In genomic region chr8:122431694-122432442, GRCm38 (mm10) we compare ENCODE assay signal across 8 mouse cellular contexts. TPM values are rescaled to one million over a fixed set of nuclear protein-coding genes. Genes with fewer than 3 reads are reported as not detected.
DNase-seq lines count a peak whose midpoint lies in the region; ATAC-seq and TF ChIP-seq lines count a peak whose summit lies in the region.

No protein-coding gene starts in this region.

- H3K4me2 ChIP-seq in hindbrain, embryonic 11.5 days (replicated peaks; ENCODE audit: low read depth, low read length), result peak overlapping the region; percentile 75
- peak overlapping the region; percentile 94 for H3K4me2 ChIP-seq in limb, embryonic 14.5 days (replicated peaks; ENCODE audit: low read depth, low read length, severe bottlenecking)

- peak overlapping the region; percentile 85 for H3K27ac ChIP-seq in gastrocnemius, adult 2 months
- H3K27ac ChIP-seq in bone marrow macrophage, adult 2 months (ENCODE audit: insufficient read depth, low read depth, low read length), result peak overlapping the region; percentile 97
- no peak overlapping the region for H3K27ac ChIP-seq in hindbrain, embryonic 11.5 days (ENCODE audit: low read depth, low read length)
- peak overlapping the region; percentile 38; the same call in 1 of the 2 replicates for H3K27ac ChIP-seq in limb, embryonic 14.5 days (replicated peaks; ENCODE audit: low read depth, low read length)
- H3K27ac ChIP-seq in small intestine, adult 2 months (ENCODE audit: insufficient read depth, low read depth, low read length), result peak overlapping the region; percentile 85

- no peak for TF ChIP-seq POLR2A in bone marrow macrophage, adult 2 months (IDR thresholded peaks at IDR 0.05; ENCODE audit: borderline replicate concordance, low read depth, low read length)
- TF ChIP-seq POLR2A in limb, embryonic 14.5 days (IDR thresholded peaks at IDR 0.05; ENCODE audit: borderline replicate concordance, extremely low read depth, insufficient read depth, insufficient read length), result no peak
- TF ChIP-seq POLR2A in small intestine, adult 2 months (IDR thresholded peaks at IDR 0.05; ENCODE audit: low read depth, low read length), result no peak

- 41% methylated on average over 18 of the region's 18 CpGs for WGBS in hindbrain, embryonic 11.5 days
- WGBS in limb, embryonic 14.5 days, result 36% methylated on average over 18 of the region's 18 CpGs
- 19% methylated on average over 18 of the region's 18 CpGs for WGBS in small intestine, adult 2 months

- ATAC-seq in hindbrain, embryonic 11.5 days (ENCODE audit: low FRiP score), result no peak
- ATAC-seq in limb, embryonic 14.5 days (ENCODE audit: low FRiP score, low read depth), result no peak
- no peak for ATAC-seq in inflammation-experienced regulatory T-cells, adult 6 months

- H3K36me3 ChIP-seq in hindbrain, embryonic 11.5 days (ENCODE audit: control insufficient read depth, insufficient read depth, low read length), result 0 out of 2 replicates have a peak, but pooled peaks cover 9% of the 10 kb centered on the region
- H3K36me3 ChIP-seq in limb, embryonic 14.5 days (ENCODE audit: control insufficient read depth, insufficient read depth, low read length), result peaks cover 19% of the 10 kb centered on the region
- H3K36me3 ChIP-seq in small intestine, adult 2 months (ENCODE audit: control insufficient read depth, insufficient read depth, low read length), result peaks cover 9% of the 10 kb centered on the region

- H3K4me1 ChIP-seq in bone marrow macrophage, adult 2 months (ENCODE audit: control insufficient read depth, insufficient read depth, low read length), result peaks cover 24% of the 10 kb centered on the region
- peaks cover 11% of the 10 kb centered on the region; the same call in 1 of the 2 replicates for H3K4me1 ChIP-seq in hindbrain, embryonic 11.5 days (replicated peaks; ENCODE audit: control insufficient read depth, insufficient read depth, low read length)
- H3K4me1 ChIP-seq in limb, embryonic 14.5 days (ENCODE audit: control insufficient read depth, insufficient read depth, low read length), result peaks cover 14% of the 10 kb centered on the region
- H3K4me1 ChIP-seq in small intestine, adult 2 months (ENCODE audit: control insufficient read depth, insufficient read depth, insufficient read length, low read length), result peaks cover 14% of the 10 kb centered on the region

- no peaks in the 10 kb centered on the region for H3K27me3 ChIP-seq in hindbrain, embryonic 11.5 days (ENCODE audit: control insufficient read depth, insufficient read depth, low read length)
- H3K27me3 ChIP-seq in limb, embryonic 14.5 days (ENCODE audit: control insufficient read depth, insufficient read depth, low read length), result no peaks in the 10 kb centered on the region
- no peaks in the 10 kb centered on the region for H3K27me3 ChIP-seq in small intestine, adult 2 months (ENCODE audit: control insufficient read depth, insufficient read depth, low read length)

- no peak for TF ChIP-seq CTCF in gastrocnemius, adult 2 months (IDR thresholded peaks at IDR 0.05)
- TF ChIP-seq CTCF in bone marrow macrophage, adult 2 months (IDR thresholded peaks at IDR 0.05; ENCODE audit: low read depth, low read length), result no peak
- no peak for TF ChIP-seq CTCF in small intestine, adult 2 months (IDR thresholded peaks at IDR 0.05; ENCODE audit: extremely low read depth, insufficient read length, insufficient replicate concordance, low read depth, low read length)

- intact Hi-C loops in gastrocnemius, adult 2 months (cut with DNase I), result no loop called here
- intact Hi-C loops in gastrocnemius, postnatal 14 days (cut with DNase I; ENCODE audit: low total_unique reads), result loop anchor here (10.0 kb wide), 1 partner anchor 157 kb away; no protein-coding TSS in a partner anchor

- H3K4me3 ChIP-seq in gastrocnemius, adult 2 months, result peak overlapping the region; percentile 85
- peak overlapping the region; percentile 89 for H3K4me3 ChIP-seq in bone marrow macrophage, adult 2 months (ENCODE audit: insufficient read depth, low read length)
- H3K4me3 ChIP-seq in hindbrain, embryonic 11.5 days (ENCODE audit: low read depth, low read length), result peak overlapping the region; percentile 37
- peak overlapping the region; percentile 57 for H3K4me3 ChIP-seq in limb, embryonic 14.5 days (replicated peaks; ENCODE audit: low read length)
- H3K4me3 ChIP-seq in small intestine, adult 2 months (ENCODE audit: low read depth, low read length), result peak overlapping the region; percentile 93

- no peak for DNase-seq in gastrocnemius, adult 2 months
- DNase-seq in gastrocnemius, adult 18-20 months (ENCODE audit: low spot score), result no peak
- DNase-seq in hindbrain, embryonic 11.5 days (ENCODE audit: low spot score), result peak; percentile 23
- DNase-seq in limb, embryonic 14.5 days (ENCODE audit: low spot score), result no peak
- DNase-seq in gastrocnemius, postnatal 14 days, result no peak

- peak overlapping the region; percentile 56 for H3K9ac ChIP-seq in hindbrain, embryonic 11.5 days (ENCODE audit: low read depth, low read length)
- peak overlapping the region; percentile 79 for H3K9ac ChIP-seq in limb, embryonic 14.5 days (ENCODE audit: low read depth, low read length, severe bottlenecking)

- H3K9me3 ChIP-seq in hindbrain, embryonic 11.5 days (ENCODE audit: control insufficient read depth, low read length), result no peaks in the 10 kb centered on the region
- H3K9me3 ChIP-seq in limb, embryonic 14.5 days (ENCODE audit: control insufficient read depth, low read length), result no peaks in the 10 kb centered on the region

RNA-seq across cellular contexts. Expression of gene Cyba, which starts 0.9 kb away (rescaled TPM):
- 1 to 10 TPM; 6.7 to 7.7 TPM for total RNA-seq in gastrocnemius, adult 2 months (2021)
- 1 to 10 TPM; 4.5 to 8.6 TPM for total RNA-seq in gastrocnemius, adult 18-20 months (2021)
- 973 and 1,035 TPM in 2 replicates for polyA plus RNA-seq in bone marrow macrophage, adult 2 months (2012; ENCODE audit: insufficient read depth, insufficient read length, missing spikeins)
- 52.7 and 53.4 TPM in 2 replicates for polyA plus RNA-seq in hindbrain, embryonic 11.5 days (2014; fragmentation: Nextera tagmentation; extraction: Ambion mirVana)
- polyA plus RNA-seq in limb, embryonic 14.5 days (2012; rRNA removed), result 108 and 131 TPM in 2 replicates
- 183 and 188 TPM in 2 replicates for polyA plus RNA-seq in limb, embryonic 14.5 days (2014; fragmentation: Nextera tagmentation; extraction: Ambion mirVana)
- polyA plus RNA-seq in small intestine, adult 2 months (2012; rRNA removed), result 127 and 242 TPM in 2 replicates
- 100 to 1,000 TPM; 664 to 875 (median 733) TPM for polyA plus RNA-seq in inflammation-experienced regulatory T-cells, adult 6 months (2017; shearing (Covaris generic))
- 10 to 100 TPM; 15.3 to 18.6 TPM for total RNA-seq in gastrocnemius, postnatal 14 days (2021)

RNA-seq across cellular contexts. Expression of gene Il17c, which starts 10.0 kb away (rescaled TPM):
- not detected for total RNA-seq in gastrocnemius, adult 2 months (2021)
- not detected for total RNA-seq in gastrocnemius, adult 18-20 months (2021)
- not detected in 2 replicates for polyA plus RNA-seq in bone marrow macrophage, adult 2 months (2012; ENCODE audit: insufficient read depth, insufficient read length, missing spikeins)
- polyA plus RNA-seq in hindbrain, embryonic 11.5 days (2014; fragmentation: Nextera tagmentation; extraction: Ambion mirVana), result not detected in 2 replicates
- polyA plus RNA-seq in limb, embryonic 14.5 days (2012; rRNA removed), result 0.49 and 0.92 TPM in 2 replicates
- polyA plus RNA-seq in limb, embryonic 14.5 days (2014; fragmentation: Nextera tagmentation; extraction: Ambion mirVana), result not detected in 2 replicates
- polyA plus RNA-seq in small intestine, adult 2 months (2012; rRNA removed), result 0.30 and 0.81 TPM in 2 replicates
- polyA plus RNA-seq in inflammation-experienced regulatory T-cells, adult 6 months (2017; shearing (Covaris generic)), result under 1 TPM in 1 of 3 experiments, not detected in 2; 0.64 TPM
- not detected for total RNA-seq in gastrocnemius, postnatal 14 days (2021)

RNA-seq across cellular contexts. Expression of gene Mvd, which starts 11.4 kb away (rescaled TPM):
- total RNA-seq in gastrocnemius, adult 2 months (2021), result 1 to 10 TPM; 5.1 to 6.4 TPM
- 1 to 10 TPM; 3.9 to 5.6 TPM for total RNA-seq in gastrocnemius, adult 18-20 months (2021)
- 9.6 and 12.3 TPM in 2 replicates for polyA plus RNA-seq in bone marrow macrophage, adult 2 months (2012; ENCODE audit: insufficient read depth, insufficient read length, missing spikeins)
- polyA plus RNA-seq in hindbrain, embryonic 11.5 days (2014; fragmentation: Nextera tagmentation; extraction: Ambion mirVana), result 46.3 and 49.2 TPM in 2 replicates
- polyA plus RNA-seq in limb, embryonic 14.5 days (2012; rRNA removed), result 42.3 and 50.1 TPM in 2 replicates
- polyA plus RNA-seq in limb, embryonic 14.5 days (2014; fragmentation: Nextera tagmentation; extraction: Ambion mirVana), result 30.9 and 38.2 TPM in 2 replicates
- polyA plus RNA-seq in small intestine, adult 2 months (2012; rRNA removed), result 18.8 and 30.5 TPM in 2 replicates
- 10 to 100 TPM in 2 of 3 experiments, 1 to 10 TPM in 1; 6.6 to 15.3 (median 12.7) TPM for polyA plus RNA-seq in inflammation-experienced regulatory T-cells, adult 6 months (2017; shearing (Covaris generic))
- 1 to 10 TPM; 5.6 to 7.8 TPM for total RNA-seq in gastrocnemius, postnatal 14 days (2021)

RNA-seq across cellular contexts. Expression of gene Snai3, which starts 28.7 kb away (rescaled TPM):
- total RNA-seq in gastrocnemius, adult 2 months (2021), result 10 to 100 TPM; 11.3 TPM
- 10 to 100 TPM in 1 of 2 experiments, 1 to 10 TPM in 1; 5.7 to 14.7 TPM for total RNA-seq in gastrocnemius, adult 18-20 months (2021)
- not detected in 2 replicates for polyA plus RNA-seq in bone marrow macrophage, adult 2 months (2012; ENCODE audit: insufficient read depth, insufficient read length, missing spikeins)
- polyA plus RNA-seq in hindbrain, embryonic 11.5 days (2014; fragmentation: Nextera tagmentation; extraction: Ambion mirVana), result not detected in 2 replicates
- 2.1 and 2.5 TPM in 2 replicates for polyA plus RNA-seq in limb, embryonic 14.5 days (2012; rRNA removed)
- 1.2 and 2.1 TPM in 2 replicates for polyA plus RNA-seq in limb, embryonic 14.5 days (2014; fragmentation: Nextera tagmentation; extraction: Ambion mirVana)
- 2.2 and 3.4 TPM in 2 replicates for polyA plus RNA-seq in small intestine, adult 2 months (2012; rRNA removed)
- polyA plus RNA-seq in inflammation-experienced regulatory T-cells, adult 6 months (2017; shearing (Covaris generic)), result 10 to 100 TPM in 1 of 3 experiments, 1 to 10 TPM in 2; 2.6 to 13.9 (median 3.9) TPM
- 1 to 10 TPM; 3.1 to 4.1 TPM for total RNA-seq in gastrocnemius, postnatal 14 days (2021)

RNA-seq across cellular contexts. Expression of gene Rnf166, which starts 44.0 kb away (rescaled TPM):
- total RNA-seq in gastrocnemius, adult 2 months (2021), result 10 to 100 TPM; 30.4 to 32.6 TPM
- total RNA-seq in gastrocnemius, adult 18-20 months (2021), result 10 to 100 TPM; 35.0 to 37.7 TPM
- 62.2 and 68.2 TPM in 2 replicates for polyA plus RNA-seq in bone marrow macrophage, adult 2 months (2012; ENCODE audit: insufficient read depth, insufficient read length, missing spikeins)
- 24.2 and 27.6 TPM in 2 replicates for polyA plus RNA-seq in hindbrain, embryonic 11.5 days (2014; fragmentation: Nextera tagmentation; extraction: Ambion mirVana)
- polyA plus RNA-seq in limb, embryonic 14.5 days (2012; rRNA removed), result 80.1 and 103 TPM in 2 replicates
- 47.0 and 49.5 TPM in 2 replicates for polyA plus RNA-seq in limb, embryonic 14.5 days (2014; fragmentation: Nextera tagmentation; extraction: Ambion mirVana)
- 35.7 and 44.9 TPM in 2 replicates for polyA plus RNA-seq in small intestine, adult 2 months (2012; rRNA removed)
- 10 to 100 TPM; 30.5 to 56.1 (median 31.2) TPM for polyA plus RNA-seq in inflammation-experienced regulatory T-cells, adult 6 months (2017; shearing (Covaris generic))
- total RNA-seq in gastrocnemius, postnatal 14 days (2021), result 10 to 100 TPM; 23.9 to 28.7 TPM

Comparison
In these comparisons a context has a peak if more than half of its experiments do, and no peak if none do; other contexts are left out.
1. H3K4me3 ChIP-seq: peak in every context shown above with its lines; median percentile 93 in small intestine, adult 2 months; 89 in bone marrow macrophage, adult 2 months; 85 in gastrocnemius, adult 2 months; 57 in limb, embryonic 14.5 days; 37 in hindbrain, embryonic 11.5 days.